Mouse (Mus musculus) thymus, adult 2 months (tissue): ENCODE measurements around the gene Wdr90. TPM values are rescaled to one million over a fixed set of nuclear protein-coding genes. Genes with fewer than 3 reads are reported as not detected.
A peak's percentile ranks its signal among the peaks of the same experiment; 100 is the strongest.

Experiments
- DNase-seq: peaks from one replicate; pipeline ENCODE4 v3.0.0; 2021
- H3K27ac ChIP-seq: fragments of 200-500 bp; 2 replicates; pipeline ENCODE4 v1.5.1; 2012; ENCODE audit warnings: low read length, control low read depth; ENCODE audit not compliant: control insufficient read depth, insufficient read depth
- H3K27me3 ChIP-seq: fragments of 200-500 bp; 2 replicates; pipeline ENCODE4 v1.6.1; 2012; ENCODE audit warnings: mild to moderate bottlenecking, low read length, moderate library complexity, mixed read lengths; ENCODE audit not compliant: control insufficient read depth, insufficient read depth
- H3K36me3 ChIP-seq: fragments of 200-500 bp; 2 replicates; pipeline ENCODE4 v1.6.1; 2012; ENCODE audit warnings: mild to moderate bottlenecking, low read length, moderate library complexity; ENCODE audit not compliant: control insufficient read depth, insufficient read depth
- H3K4me1 ChIP-seq: fragments of 200-500 bp; replicated peaks from 2 replicates; pipeline ENCODE4 v1.6.1; 2012; ENCODE audit warnings: low read length; ENCODE audit not compliant: control insufficient read depth, insufficient read depth
- H3K4me3 ChIP-seq: fragments of 200-500 bp; 2 replicates; pipeline ENCODE4 v1.5.1; 2012; ENCODE audit warnings: mild to moderate bottlenecking, low read length, control low read depth, moderate library complexity; ENCODE audit not compliant: control insufficient read depth, insufficient read depth
- CTCF ChIP-seq: fragments of 200-500 bp; IDR thresholded peaks from 2 replicates; pipeline ENCODE4 v1.5.1; 2012; ENCODE audit warnings: mild to moderate bottlenecking, control low read depth, low read length, moderate library complexity, borderline replicate concordance; ENCODE audit not compliant: control insufficient read depth, poor library complexity, insufficient read depth; ENCODE audit errors: extremely low read depth
- POLR2A ChIP-seq: fragments of 200-500 bp; IDR thresholded peaks from 2 replicates; pipeline ENCODE4 v1.6.1; 2012; ENCODE audit warnings: mild to moderate bottlenecking, low read length, control low read depth, moderate library complexity; ENCODE audit not compliant: control insufficient read depth, poor library complexity, insufficient read depth; ENCODE audit errors: extremely low read depth
- WGBS: fragments of 180-500 bp; shearing (Covaris S2); methylation state at CpG from one replicate; pipeline ENCODE4 v1.1.7; 2018; 5-methylcytosine and 5-hydroxymethylcytosine counted together
- polyA plus RNA-seq: library from polyadenylated mRNA; depleted of rRNA; stranded (reverse); fragments of >200 nt; gene quantifications from 2 replicates; pipeline ENCODE4 v1.2.3, GENCODE M21; 2012

The Wdr90 gene
- polyA plus RNA-seq, 1 experiment, result 107 TPM

GRCm38 (mm10) chr17:25868601-25869191 lies 7.4 kb upstream of the Wdr90 start, which contains the start of gene Mcrip2:
Gene Mcrip2, minus strand, starts transcription at chr17:25868764.
- no peaks in the 10 kb centered on the region for H3K27me3 ChIP-seq
- TF ChIP-seq CTCF (no peak), POLR2A (0 out of 2 replicates have a peak, but pooled peaks have one; percentile 38)
- no peak within 1 kb of the TSS for H3K27ac ChIP-seq
- H3K36me3 ChIP-seq, result no peaks in the 10 kb centered on the region
- peak within 1 kb of the TSS; percentile 95 for H3K4me3 ChIP-seq
- peak; percentile 78 for DNase-seq
- H3K4me1 ChIP-seq, result peaks cover 14% of the 10 kb centered on the region
- 2% methylated on average over 24 of the region's 24 CpGs for WGBS

DNA sequence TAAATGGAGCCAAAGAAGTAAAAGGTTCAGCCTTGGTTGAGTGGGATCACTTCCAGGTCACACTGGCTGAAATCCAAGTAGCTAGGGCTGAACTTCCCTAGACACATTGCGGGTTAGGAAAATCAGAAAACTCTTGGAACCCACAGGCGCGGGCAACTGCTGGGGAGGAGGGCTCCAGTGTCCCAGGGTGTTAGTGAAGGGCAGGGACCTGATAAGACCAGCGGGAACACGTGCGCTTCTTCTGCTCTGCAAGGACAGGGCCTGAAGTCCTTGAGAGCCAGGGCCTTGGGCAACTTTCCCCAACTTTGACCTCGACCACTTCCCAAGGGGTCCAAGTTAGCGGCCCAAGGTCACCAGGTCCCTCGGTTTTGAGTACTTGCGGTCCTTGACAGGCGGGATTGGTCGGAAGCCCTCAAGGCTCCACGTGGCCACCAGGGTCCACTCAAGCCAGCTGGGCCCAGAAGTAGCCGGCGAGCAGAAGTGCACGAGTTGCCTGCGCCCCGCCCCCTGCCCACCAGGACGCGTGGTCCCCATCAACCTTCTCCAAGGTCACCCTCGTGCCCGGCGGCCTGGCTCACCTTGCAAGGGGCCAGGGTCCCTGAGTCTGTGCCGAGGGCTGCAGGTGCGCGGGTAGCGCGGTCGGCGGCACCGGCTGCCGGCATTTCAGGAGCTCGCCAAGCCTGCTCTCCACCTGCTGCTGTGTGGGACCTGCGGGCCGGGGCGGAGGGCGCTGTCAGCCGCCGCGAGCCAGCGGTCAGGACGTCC lies 6.7 kb upstream of the Wdr90 start:
- Histone ChIP-seq H3K27me3 (no peaks in the 10 kb centered on the region), H3K27ac (no peak overlapping the region), H3K36me3 (no peaks in the 10 kb centered on the region), H3K4me3 (peak overlapping the region; percentile 95), H3K4me1 (peaks cover 14% of the 10 kb centered on the region)
- 1% methylated on average over 42 of the region's 42 CpGs for WGBS
- TF ChIP-seq POLR2A, result no peak
- TF ChIP-seq CTCF, result 0 out of 2 replicates have a peak, but pooled peaks have one; percentile 34
- no peak for DNase-seq

DNA sequence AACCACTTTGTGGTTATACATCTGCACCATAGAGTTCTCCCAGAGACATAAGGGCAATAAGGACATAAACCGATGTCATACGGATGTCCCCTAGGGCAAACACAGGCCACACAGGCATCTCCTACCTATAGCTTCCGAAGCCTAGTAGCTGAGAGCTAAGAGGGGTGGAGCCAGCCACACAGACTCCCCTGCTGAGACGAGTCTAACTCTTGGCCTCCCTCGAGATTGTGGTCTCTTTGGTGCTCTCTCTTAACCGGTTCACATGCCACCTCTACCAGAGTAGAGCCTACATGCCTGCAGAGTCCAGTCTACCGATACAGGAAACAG lies 6.2 kb upstream of the Wdr90 start:
- 2% methylated on average over 7 of the region's 7 CpGs for WGBS
- peak; percentile 38 for DNase-seq
- H3K27ac ChIP-seq, result no peak overlapping the region

GRCm38 (mm10) chr17:25866172-25866571 lies 4.9 kb upstream of the Wdr90 start:
- TF ChIP-seq POLR2A (no peak), CTCF (no peak)
- Histone ChIP-seq H3K27ac (no peak overlapping the region), H3K36me3 (no peaks in the 10 kb centered on the region), H3K4me3 (no peak overlapping the region), H3K4me1 (peaks cover 19% of the 10 kb centered on the region), H3K27me3 (no peaks in the 10 kb centered on the region)
- WGBS, result 95% methylated on average over 3 of the region's 3 CpGs
- no peak for DNase-seq

More for the DNA sequence above, 6.2 kb upstream of the Wdr90 start:
- TF ChIP-seq CTCF (no peak), POLR2A (no peak)
- no peaks in the 10 kb centered on the region for H3K36me3 ChIP-seq
- H3K27me3 ChIP-seq, result no peaks in the 10 kb centered on the region
- no peak overlapping the region for H3K4me3 ChIP-seq
- H3K4me1 ChIP-seq, result peaks cover 14% of the 10 kb centered on the region

- Histone ChIP-seq H3K4me3 (no peak overlapping the region), H3K27me3 (no peaks in the 10 kb centered on the region), H3K27ac (no peak overlapping the region), H3K36me3 (no peaks in the 10 kb centered on the region), H3K4me1 (peaks cover 27% of the 10 kb centered on the region)
- 98% methylated on average over 11 of the region's 11 CpGs for WGBS
- no peak for DNase-seq
- TF ChIP-seq CTCF (no peak), POLR2A (no peak)
Observed at GRCm38 (mm10) chr17:25865288-25865687, 4.0 kb upstream of the Wdr90 start.

- Histone ChIP-seq H3K36me3 (no peaks in the 10 kb centered on the region), H3K27me3 (no peaks in the 10 kb centered on the region), H3K4me1 (peaks cover 27% of the 10 kb centered on the region), H3K27ac (no peak overlapping the region), H3K4me3 (no peak overlapping the region)
- no peak for DNase-seq
- 96% methylated on average over 14 of the region's 14 CpGs for WGBS
- TF ChIP-seq POLR2A, result no peak
- no peak for TF ChIP-seq CTCF
Observed at GRCm38 (mm10) chr17:25864311-25864710, 3.0 kb upstream of the Wdr90 start.
